Mouse (Mus musculus) intestine, embryonic 16.5 days (tissue): ENCODE measurements at regions not wholly inside any gene's neighbourhood (a gene's known extent, or its start where the extent isn't known, plus 50 kb on each side); places are given as distances from the start of the nearest gene placed in this dataset.

Experiments used
- ATAC-seq: fragments of 200-750 bp; cut with Nextera tagmentation; 2 replicates; pipeline ENCODE4 v1.8.0; 2017; ENCODE audit warnings: moderate TSS enrichment, moderate library complexity
- H3K27ac ChIP-seq: fragments of 300-500 bp; sonication (generic); 2 replicates; pipeline ENCODE4 v1.5.1; 2014; ENCODE audit warnings: mild to moderate bottlenecking, low read length
- H3K27me3 ChIP-seq: fragments of 300-500 bp; sonication (generic); replicated peaks from 2 replicates; pipeline ENCODE4 v1.6.1; 2014; ENCODE audit warnings: low read length, control low read depth, mixed read lengths; ENCODE audit not compliant: control insufficient read depth, insufficient read depth
- H3K36me3 ChIP-seq: fragments of 300-500 bp; sonication (generic); 2 replicates; pipeline ENCODE4 v1.6.1; 2014; ENCODE audit warnings: low read length, control low read depth; ENCODE audit not compliant: control insufficient read depth, insufficient read depth
- H3K4me1 ChIP-seq: fragments of 300-500 bp; sonication (generic); 2 replicates; pipeline ENCODE4 v1.6.1; 2014; ENCODE audit warnings: low read length, control low read depth, mixed read lengths; ENCODE audit not compliant: control insufficient read depth, insufficient read depth
- H3K4me2 ChIP-seq: fragments of 300-500 bp; sonication (generic); 2 replicates; pipeline ENCODE4 v1.6.1; 2014; ENCODE audit warnings: low read depth, low read length, control low read depth
- H3K4me3 ChIP-seq: fragments of 300-500 bp; sonication (generic); 2 replicates; pipeline ENCODE4 v1.5.1; 2014; ENCODE audit warnings: mild to moderate bottlenecking, low read length
- H3K9ac ChIP-seq: fragments of 300-500 bp; sonication (generic); 2 replicates; pipeline ENCODE4 v1.6.1; 2014; ENCODE audit warnings: low read depth, low read length
- H3K9me3 ChIP-seq: fragments of 300-500 bp; sonication (generic); 2 replicates; pipeline ENCODE4 v1.6.1; 2016; ENCODE audit warnings: low read length, control low read depth; ENCODE audit not compliant: control insufficient read depth
- WGBS: fragments of 180-500 bp; shearing (Covaris S2); extraction: QIAGEN DNeasy Blood & Tissue Kit; methylation state at CpG from one replicate; pipeline ENCODE4 v1.1.7; 2014; 5-methylcytosine and 5-hydroxymethylcytosine counted together

DNA sequence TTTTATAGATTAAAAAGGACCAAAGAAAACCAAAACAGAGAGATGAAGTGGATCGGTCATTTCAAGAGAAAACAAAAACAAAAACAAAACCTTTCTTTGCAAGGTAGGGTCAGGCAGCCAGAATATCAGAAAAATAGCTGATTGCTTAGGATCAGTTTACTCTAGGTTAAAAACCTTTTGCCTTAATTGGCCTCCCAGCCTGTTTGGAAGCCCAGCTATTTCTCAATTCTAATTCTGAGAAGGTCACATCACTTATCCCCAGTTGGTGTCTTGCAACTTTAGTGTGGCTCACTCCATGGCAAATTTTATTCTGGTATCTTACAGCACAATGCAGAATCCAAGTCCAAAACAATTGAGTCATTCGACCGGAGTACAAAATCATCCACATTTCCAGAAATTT lies 70.0 kb downstream of the 1190002N15Rik start:
- no peak overlapping the region for H3K27ac ChIP-seq
- H3K4me1 ChIP-seq: peaks cover 3% of the 10 kb centered on the region
- H3K9ac ChIP-seq: no peak overlapping the region
- 90% methylated on average over 3 of the region's 3 CpGs for WGBS
- H3K4me2 ChIP-seq: no peak overlapping the region
- H3K36me3 ChIP-seq: no peaks in the 10 kb centered on the region
- no peaks in the 10 kb centered on the region for H3K9me3 ChIP-seq
- no peaks in the 10 kb centered on the region for H3K27me3 ChIP-seq
- H3K4me3 ChIP-seq: no peak overlapping the region
- no peak for ATAC-seq

DNA sequence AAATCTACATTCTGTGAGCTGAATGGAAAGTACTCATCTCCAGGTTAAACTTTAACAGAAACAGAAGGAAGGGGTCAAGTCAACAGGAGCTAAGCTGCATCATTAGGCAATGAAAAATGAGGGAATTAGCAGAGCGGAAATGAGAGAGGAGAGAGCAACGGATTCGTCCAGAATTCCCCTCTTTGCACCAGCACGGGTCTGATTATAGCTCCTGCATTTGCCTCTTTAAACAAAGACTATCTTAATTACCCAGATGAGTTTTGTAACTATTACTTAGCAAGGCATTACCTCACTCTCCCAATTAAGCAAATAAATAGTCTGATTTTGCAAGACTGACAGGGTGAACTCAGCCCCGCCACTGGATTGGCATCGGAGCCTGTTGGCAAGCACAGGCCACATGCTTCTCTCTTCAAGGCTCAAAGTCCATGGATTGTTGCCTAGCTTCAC lies 81.8 kb downstream of the 1190002N15Rik start:
- H3K27me3 ChIP-seq: no peaks in the 10 kb centered on the region
- H3K36me3 ChIP-seq: no peaks in the 10 kb centered on the region
- H3K27ac ChIP-seq: no peak overlapping the region
- whole genome bisulfite sequencing: 28% methylated on average over 6 of the region's 6 CpGs
- H3K9ac ChIP-seq: no peak overlapping the region
- H3K4me3 ChIP-seq: no peak overlapping the region
- H3K4me1 ChIP-seq: peaks cover 3% of the 10 kb centered on the region; the same call in 1 of the 2 replicates
- H3K4me2 ChIP-seq: no peak overlapping the region
- H3K9me3 ChIP-seq: no peaks in the 10 kb centered on the region
- ATAC-seq: peak; percentile 92

- whole genome bisulfite sequencing: 52% methylated on average over 7 of the region's 7 CpGs
- Histone ChIP-seq H3K9me3 (no peaks in the 10 kb centered on the region), H3K4me2 (no peak overlapping the region), H3K4me1 (peaks cover 3% of the 10 kb centered on the region; the same call in 1 of the 2 replicates), H3K4me3 (no peak overlapping the region), H3K27ac (no peak overlapping the region), H3K27me3 (no peaks in the 10 kb centered on the region), H3K36me3 (no peaks in the 10 kb centered on the region), H3K9ac (no peak overlapping the region)
- ATAC-seq: no peak
Measured at GRCm38 (mm10) chr9:94455466-94455865, 82.4 kb downstream of the 1190002N15Rik start.

GRCm38 (mm10) chr9:94449911-94450310 lies 88.0 kb downstream of the 1190002N15Rik start:
- no peaks in the 10 kb centered on the region for H3K9me3 ChIP-seq
- H3K4me3 ChIP-seq: no peak overlapping the region
- H3K4me2 ChIP-seq: no peak overlapping the region
- no peaks in the 10 kb centered on the region for H3K36me3 ChIP-seq
- no peak overlapping the region for H3K27ac ChIP-seq
- 77% methylated on average over 8 of the region's 8 CpGs for WGBS
- no peaks in the 10 kb centered on the region for H3K4me1 ChIP-seq
- H3K9ac ChIP-seq: no peak overlapping the region
- H3K27me3 ChIP-seq: no peaks in the 10 kb centered on the region
- ATAC-seq: no peak

GRCm38 (mm10) chr9:94446182-94446763 lies 91.6 kb downstream of the 1190002N15Rik start:
- H3K4me1 ChIP-seq: no peaks in the 10 kb centered on the region

GRCm38 (mm10) chr9:94444140-94444789 lies 93.6 kb downstream of the 1190002N15Rik start:
- Histone ChIP-seq H3K27me3 (no peaks in the 10 kb centered on the region), H3K4me1 (no peaks in the 10 kb centered on the region), H3K4me3 (no peak overlapping the region), H3K4me2 (no peak overlapping the region), H3K36me3 (no peaks in the 10 kb centered on the region), H3K9me3 (no peaks in the 10 kb centered on the region), H3K9ac (no peak overlapping the region), H3K27ac (no peak overlapping the region)
- no peak for ATAC-seq
- 74% methylated on average over 5 of the region's 5 CpGs for WGBS

More at GRCm38 (mm10) chr9:94446182-94446763, 91.6 kb downstream of the 1190002N15Rik start:
- Histone ChIP-seq H3K36me3 (no peaks in the 10 kb centered on the region), H3K27ac (no peak overlapping the region), H3K4me3 (no peak overlapping the region), H3K27me3 (no peaks in the 10 kb centered on the region), H3K9ac (no peak overlapping the region), H3K9me3 (no peaks in the 10 kb centered on the region), H3K4me2 (no peak overlapping the region)
- WGBS: 64% methylated on average over 8 of the region's 8 CpGs
- ATAC-seq: no peak

DNA sequence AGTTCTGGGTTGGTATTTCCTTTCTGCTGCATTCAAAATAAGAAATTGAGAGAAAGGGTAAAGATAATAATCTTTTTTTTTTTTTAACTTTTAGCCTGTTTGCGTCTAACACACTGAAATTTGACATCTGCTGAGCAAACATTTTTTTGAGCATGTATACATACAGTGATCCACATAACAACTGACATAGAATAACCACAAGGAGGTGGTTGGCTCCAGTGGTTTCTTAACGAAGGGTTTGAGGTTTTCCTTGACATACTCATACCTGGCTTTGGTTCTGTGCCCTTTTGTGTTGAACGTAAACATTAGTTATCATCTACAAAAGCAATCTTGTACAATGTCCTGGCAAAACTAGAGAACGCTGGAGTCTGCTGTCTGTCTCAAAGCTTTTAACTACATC lies 96.5 kb downstream of the 1190002N15Rik start:
- no peak overlapping the region for H3K9ac ChIP-seq
- no peak overlapping the region for H3K27ac ChIP-seq
- no peak overlapping the region for H3K4me3 ChIP-seq
- H3K4me2 ChIP-seq: no peak overlapping the region
- no peaks in the 10 kb centered on the region for H3K27me3 ChIP-seq
- no peak for ATAC-seq
- WGBS: 76% methylated on average over 4 of the region's 4 CpGs
- H3K9me3 ChIP-seq: no peaks in the 10 kb centered on the region
- H3K4me1 ChIP-seq: no peaks in the 10 kb centered on the region
- no peaks in the 10 kb centered on the region for H3K36me3 ChIP-seq

DNA sequence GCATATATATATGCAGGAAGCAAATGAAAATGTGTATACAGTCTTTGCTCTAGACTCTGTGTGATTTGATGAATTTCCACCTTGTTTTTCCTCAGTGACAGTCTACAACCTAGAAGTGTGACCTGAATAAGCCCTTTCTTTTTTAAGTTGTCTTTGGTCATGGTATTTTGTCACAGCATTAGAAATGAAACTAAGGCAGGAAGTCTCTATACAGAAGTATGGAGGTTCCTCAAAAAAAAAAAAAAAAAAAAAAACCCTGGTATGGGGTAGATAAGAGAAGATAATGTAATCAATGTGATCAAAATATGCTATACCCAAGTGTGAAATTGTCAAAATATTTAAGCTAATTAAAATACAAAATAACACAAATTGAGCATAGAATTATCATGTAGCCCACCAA lies 104.4 kb downstream of the 1190002N15Rik start:
- Histone ChIP-seq H3K9me3 (no peaks in the 10 kb centered on the region), H3K4me1 (no peaks in the 10 kb centered on the region)
- ATAC-seq: no peak

GRCm38 (mm10) chr9:94432144-94432747 lies 105.6 kb downstream of the 1190002N15Rik start:
- Histone ChIP-seq H3K9ac (no peak overlapping the region), H3K9me3 (no peaks in the 10 kb centered on the region), H3K36me3 (no peaks in the 10 kb centered on the region), H3K4me3 (no peak overlapping the region), H3K4me1 (no peaks in the 10 kb centered on the region), H3K27ac (no peak overlapping the region), H3K27me3 (no peaks in the 10 kb centered on the region), H3K4me2 (no peak overlapping the region)
- 91% methylated on average over 3 of the region's 3 CpGs for WGBS
- no peak for ATAC-seq

More for the DNA sequence above, 104.4 kb downstream of the 1190002N15Rik start:
- H3K36me3 ChIP-seq: no peaks in the 10 kb centered on the region
- no peaks in the 10 kb centered on the region for H3K27me3 ChIP-seq
- H3K27ac ChIP-seq: no peak overlapping the region
- H3K9ac ChIP-seq: no peak overlapping the region
- no peak overlapping the region for H3K4me3 ChIP-seq
- no peak overlapping the region for H3K4me2 ChIP-seq
